Mouse (Mus musculus): ENCODE measurements around the gene Dgcr6.

- no peak for TF ChIP-seq CTCF (IDR thresholded peaks at IDR 0.05)
- TF ChIP-seq EP300 (IDR thresholded peaks at IDR 0.05; ENCODE audit: insufficient read depth, low read depth, low read length), result no peak
Observed at GRCm38 (mm10) chr16:18070798-18071197, 18.1 kb downstream of the Dgcr6 start.
